Mouse (Mus musculus): ENCODE data around the gene Fuz. TPM values are rescaled to one million over a fixed set of nuclear protein-coding genes. Genes with fewer than 3 reads are reported as not detected.

Fuz gene
- total RNA-seq, 2 experiments from 2014 or later = 17.8 to 19.0 TPM

DNA sequence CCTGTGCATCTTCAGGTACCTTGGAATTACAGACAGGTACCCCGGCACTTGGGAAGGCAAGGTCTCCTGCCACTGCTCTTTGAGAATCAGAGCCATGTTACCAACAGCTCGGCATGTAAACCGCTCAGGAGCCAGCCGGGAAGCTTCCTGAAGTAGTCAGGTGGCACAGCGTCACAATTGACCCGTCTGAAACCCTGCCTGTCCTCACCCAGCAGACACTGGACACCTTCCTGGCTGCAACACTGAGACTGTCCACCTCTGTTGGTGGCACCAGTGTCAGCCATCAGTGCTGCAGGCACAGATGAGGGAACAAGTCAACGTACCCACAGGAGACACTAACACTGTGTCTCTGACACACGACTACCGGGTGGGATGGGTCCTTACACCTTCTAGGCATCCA, 19.4 kb downstream of the Fuz start:
- intact Hi-C loops (cut with DNase I) = no loop called here
- no peak for DNase-seq (ENCODE audit: extremely low spot score in 1 of 2, low spot score in 2 of 2)

- peak in 1 of 2 experiments; percentile 74 for DNase-seq (ENCODE audit: extremely low spot score in 1 of 2, low spot score in 2 of 2)
- intact Hi-C loops (cut with DNase I) = no loop called here
Observed at GRCm38 (mm10) chr7:44916191-44916590, 20.3 kb downstream of the Fuz start.

DNA sequence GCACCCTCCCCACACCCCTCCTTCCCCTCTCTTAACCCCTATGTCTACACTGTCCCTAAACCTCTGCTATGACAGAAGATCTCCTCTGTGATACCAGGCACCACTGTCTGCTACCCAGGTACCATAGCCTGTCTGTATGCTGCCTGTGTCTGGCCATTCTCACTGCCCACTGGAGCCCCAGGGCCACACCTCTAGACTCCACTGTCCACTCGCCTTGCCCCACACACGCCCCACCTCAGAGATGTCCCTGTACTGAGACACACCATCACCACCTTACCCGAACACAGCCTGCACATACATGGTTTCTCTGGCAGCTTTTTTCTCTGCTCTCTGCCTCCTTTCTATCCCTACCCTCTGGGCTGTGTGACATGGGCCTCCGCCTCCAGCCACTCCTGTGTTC, 21.0 kb downstream of the Fuz start:
- intact Hi-C loops (cut with DNase I) = no loop called here
- no peak for DNase-seq (ENCODE audit: extremely low spot score in 1 of 2, low spot score in 2 of 2)

GRCm38 (mm10) chr7:44918219-44918618, 22.3 kb downstream of the Fuz start:
- intact Hi-C loops (cut with DNase I) = no loop called here

DNA sequence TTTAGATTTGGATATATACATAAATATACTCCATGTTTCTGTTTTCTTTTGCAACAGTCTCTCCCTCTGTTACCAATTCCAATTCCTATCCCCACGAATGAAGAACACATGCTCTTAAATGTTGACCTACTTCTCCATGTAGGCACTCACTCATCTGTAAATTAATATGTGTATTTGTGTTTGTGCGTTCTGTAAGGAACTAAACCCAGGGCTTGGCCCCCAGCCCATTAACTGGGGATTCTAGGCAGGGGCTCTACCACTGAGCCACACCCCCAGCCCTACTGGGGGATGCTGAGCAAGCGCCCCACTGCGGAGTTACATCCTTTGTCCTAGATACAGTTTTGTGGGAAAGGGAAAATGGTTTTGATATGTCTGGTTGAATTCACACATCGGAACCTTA, 23.2 kb downstream of the Fuz start:
- no peak for DNase-seq (ENCODE audit: extremely low spot score in 1 of 2, low spot score in 2 of 2)
- intact Hi-C loops (cut with DNase I) = no loop called here

More at GRCm38 (mm10) chr7:44918219-44918618, 22.3 kb downstream of the Fuz start:
- DNase-seq (ENCODE audit: extremely low spot score in 1 of 2, low spot score in 2 of 2) = no peak

- DNase-seq (ENCODE audit: extremely low spot score in 1 of 2, low spot score in 2 of 2) = no peak
- intact Hi-C loops (cut with DNase I) = loop anchor here (5.0 kb wide), 1 partner anchor 35 kb away; no protein-coding TSS in a partner anchor
Observed at GRCm38 (mm10) chr7:44922530-44922929, 26.7 kb downstream of the Fuz start.

GRCm38 (mm10) chr7:44925468-44925867, 29.6 kb downstream of the Fuz start:
- intact Hi-C loops (cut with DNase I) = no loop called here
- no peak for DNase-seq (ENCODE audit: extremely low spot score in 1 of 2, low spot score in 2 of 2)

GRCm38 (mm10) chr7:44928570-44928969, 32.7 kb downstream of the Fuz start:
- intact Hi-C loops (cut with DNase I) = no loop called here

GRCm38 (mm10) chr7:44929204-44930151, 33.6 kb downstream of the Fuz start, which contains the start of gene Ap2a1:
Ap2a1 (minus strand) TSS chr7:44929496.
- intact Hi-C loops (cut with DNase I) = loop anchor here (5.0 kb wide), 1 partner anchor 43 kb away; the partner anchor contains the start of gene Cpt1c
- DNase-seq (ENCODE audit: extremely low spot score in 1 of 2, low spot score in 2 of 2) = peak; percentile 100

More at GRCm38 (mm10) chr7:44928570-44928969, 32.7 kb downstream of the Fuz start:
- no peak for DNase-seq (ENCODE audit: extremely low spot score in 1 of 2, low spot score in 2 of 2)

GRCm38 (mm10) chr7:44938680-44939079, 42.8 kb downstream of the Fuz start:
- DNase-seq (ENCODE audit: extremely low spot score in 1 of 2, low spot score in 2 of 2) = no peak
- intact Hi-C loops (cut with DNase I) = no loop called here

- peak in 1 of 2 experiments; percentile 16 for DNase-seq (ENCODE audit: extremely low spot score in 1 of 2, low spot score in 2 of 2)
- intact Hi-C loops (cut with DNase I) = no loop called here
Observed at GRCm38 (mm10) chr7:44942904-44943303, 47.0 kb downstream of the Fuz start, which contains the start of gene Tsks. Tsks (plus strand) TSS chr7:44943204.

DNA sequence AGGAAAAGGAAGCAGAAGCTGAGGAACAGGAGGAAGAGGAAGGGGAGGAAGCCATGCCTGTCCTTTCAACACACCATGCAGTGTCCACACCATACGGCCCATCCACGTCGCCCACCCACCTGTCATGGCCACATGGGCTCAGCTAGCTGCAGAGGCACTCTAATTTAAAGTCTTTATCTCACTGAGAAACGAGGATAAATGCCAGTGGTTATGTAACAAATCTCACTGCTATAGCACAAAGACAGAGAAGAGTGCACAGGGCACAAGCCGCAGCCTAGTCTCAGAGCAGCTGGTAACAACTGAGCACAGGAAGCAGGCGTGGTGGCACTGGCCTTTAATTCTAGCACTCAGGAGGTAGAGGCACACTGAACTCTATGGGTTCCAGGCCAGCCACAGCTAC, 54.0 kb downstream of the Fuz start:
- peak in 1 of 2 experiments; percentile 19 for DNase-seq (ENCODE audit: extremely low spot score in 1 of 2, low spot score in 2 of 2)
- intact Hi-C loops (cut with DNase I) = no loop called here

DNA sequence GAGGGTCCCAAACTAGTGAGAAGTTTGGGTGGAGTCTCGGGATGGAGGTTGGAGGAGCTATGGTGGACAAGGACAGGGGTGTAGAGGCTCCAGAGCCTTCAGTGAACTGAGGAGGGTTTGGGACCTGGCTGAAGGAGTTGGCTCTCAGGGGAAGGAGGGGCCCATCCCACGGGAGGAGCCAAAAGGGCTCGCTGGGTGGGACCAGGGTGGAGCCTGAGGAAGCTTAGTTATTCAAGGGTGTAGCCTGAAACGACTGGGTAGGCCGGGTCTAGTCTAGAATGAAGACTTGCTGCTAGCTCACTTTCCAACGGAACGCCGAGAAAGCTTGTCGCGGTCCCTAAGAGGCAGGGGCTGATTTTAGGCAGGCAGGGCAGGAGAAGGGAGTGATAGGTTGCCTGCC, 56.1 kb downstream of the Fuz start:
- peak in 1 of 2 experiments; percentile 80 for DNase-seq (ENCODE audit: extremely low spot score in 1 of 2, low spot score in 2 of 2)

More for the DNA sequence above, 56.1 kb downstream of the Fuz start:
- intact Hi-C loops (cut with DNase I) = no loop called here

Small RNA genes within 50 kb of the gene (microRNA-seq; reads per million reads assigned to microRNA genes)
- not detected for gene Mir707

Other genes with a start within 250 kb of the Fuz start
- gene Myh14, start 225.2 kb upstream of the Fuz start, total RNA-seq (2021) = 1 to 10 TPM; 9.1 to 9.7 TPM
- not detected for gene Izumo2, start 187.3 kb upstream of the Fuz start, total RNA-seq (2021)
- 10 to 100 TPM; 24.5 to 30.8 TPM for gene Vrk3, start 147.7 kb upstream of the Fuz start, total RNA-seq (2021)
- gene Zfp473, start 145.0 kb upstream of the Fuz start, total RNA-seq (2021) = under 1 TPM; 0.79 to 0.81 TPM
- gene Nup62, start 80.0 kb upstream of the Fuz start, total RNA-seq (2021) = 10 to 100 TPM; 39.8 to 42.9 TPM
- 1 to 10 TPM; 1.1 to 2.7 TPM for gene Il4i1, start 79.7 kb upstream of the Fuz start, total RNA-seq (2021)
- 10 to 100 TPM; 23.6 to 24.1 TPM for gene Atf5, start 79.4 kb upstream of the Fuz start, total RNA-seq (2021)
- 10 to 100 TPM; 69.6 to 74.9 TPM for gene Akt1s1, start 47.1 kb upstream of the Fuz start, total RNA-seq (2021)
- 10 to 100 TPM; 43.2 to 61.0 TPM for gene Tbc1d17, start 47.0 kb upstream of the Fuz start, total RNA-seq (2021)
- 10 to 100 TPM; 28.1 to 31.1 TPM for gene Pnkp, start 38.9 kb upstream of the Fuz start, total RNA-seq (2021)
- gene Ptov1, start 26.3 kb upstream of the Fuz start, total RNA-seq (2021) = 100 to 1,000 TPM; 251 to 269 TPM
- gene Med25, start 3.4 kb upstream of the Fuz start, total RNA-seq (2021) = 100 to 1,000 TPM in 1 of 2 experiments, 10 to 100 TPM in 1; 98.0 to 110 TPM
- 100 to 1,000 TPM; 356 to 358 TPM for gene Ap2a1, start 33.4 kb downstream of the Fuz start, total RNA-seq (2021)
- gene Tsks, start 47.1 kb downstream of the Fuz start, total RNA-seq (2021) = 1 to 10 TPM; 1.0 to 1.7 TPM
- gene Cpt1c, start 78.8 kb downstream of the Fuz start, total RNA-seq (2021) = 10 to 100 TPM; 93.4 to 95.5 TPM
- 100 to 1,000 TPM; 253 to 257 TPM for gene Prmt1, start 90.5 kb downstream of the Fuz start, total RNA-seq (2021)
- gene Irf3, start 101.6 kb downstream of the Fuz start, total RNA-seq (2021) = 10 to 100 TPM; 25.5 to 32.2 TPM
- gene Bcl2l12, start 102.6 kb downstream of the Fuz start, total RNA-seq (2021) = 1 to 10 TPM; 3.8 to 5.1 TPM
- 100 to 1,000 TPM; 156 to 160 TPM for gene Scaf1, start 120.3 kb downstream of the Fuz start, total RNA-seq (2021)
- 1 to 10 TPM; 8.7 to 9.6 TPM for gene Rras, start 121.9 kb downstream of the Fuz start, total RNA-seq (2021)
- gene Prr12, start 156.8 kb downstream of the Fuz start, total RNA-seq (2021) = 10 to 100 TPM; 67.4 to 68.0 TPM
- gene Nosip, start 166.3 kb downstream of the Fuz start, total RNA-seq (2021) = 10 to 100 TPM; 50.1 to 52.3 TPM
- gene Prrg2, start 166.6 kb downstream of the Fuz start, total RNA-seq (2021) = 1 to 10 TPM; 5.3 to 9.0 TPM
- gene Rcn3, start 196.1 kb downstream of the Fuz start, total RNA-seq (2021) = 1 to 10 TPM; 6.4 to 7.5 TPM
- gene Fcgrt, start 207.8 kb downstream of the Fuz start, total RNA-seq (2021) = 10 to 100 TPM; 16.5 to 18.7 TPM
- 100 to 1,000 TPM; 482 to 530 TPM for gene Rps11, start 228.4 kb downstream of the Fuz start, total RNA-seq (2021)
- 100 to 1,000 TPM; 739 TPM for gene Rpl13a, start 232.7 kb downstream of the Fuz start, total RNA-seq (2021)
- not detected for gene Gm45713, start 240.2 kb downstream of the Fuz start, total RNA-seq (2021)
- gene Flt3l, start 240.4 kb downstream of the Fuz start, total RNA-seq (2021) = 1 to 10 TPM; 2.7 to 3.3 TPM

Data from left cerebral cortex, postnatal 10 days (tissue).